8 mouse cellular contexts compared by ENCODE assay signal in the genomic region with DNA sequence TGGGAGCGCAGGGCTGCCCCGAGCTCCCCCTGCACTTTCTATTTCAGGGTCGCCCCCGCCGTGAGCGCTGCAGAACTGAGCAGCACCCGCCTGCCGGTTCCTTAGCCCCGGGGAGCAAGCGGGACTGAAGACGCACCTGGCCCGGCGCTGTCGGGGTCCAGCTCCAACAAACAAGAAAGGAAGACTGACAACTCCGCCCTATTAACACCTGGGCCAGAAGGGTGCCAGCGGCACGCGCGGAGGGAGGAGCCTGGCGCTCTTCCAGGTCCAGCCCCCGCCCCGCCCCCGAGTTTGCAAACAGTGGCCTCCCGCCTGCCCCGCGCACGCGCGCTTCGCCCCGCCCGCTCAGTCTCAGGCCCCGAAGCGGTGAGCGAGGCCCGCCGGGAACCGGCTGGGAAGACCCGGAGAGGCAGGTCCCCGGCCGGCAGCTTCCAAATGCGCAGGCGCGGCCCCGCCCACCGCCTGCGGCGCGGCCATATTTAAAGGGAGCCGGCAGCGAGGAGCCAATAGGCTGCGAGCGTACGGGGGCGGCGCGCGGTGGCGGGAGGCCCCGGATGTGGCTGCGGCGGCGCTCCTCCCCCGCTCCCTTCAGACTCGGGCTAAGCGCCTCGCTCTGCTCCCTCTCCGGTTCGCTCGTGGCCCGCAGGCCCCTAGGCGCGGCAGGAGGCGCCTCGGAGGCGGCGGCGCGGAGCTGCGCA. TPM values are rescaled to one million over a fixed set of nuclear protein-coding genes. Genes with fewer than 3 reads are reported as not detected.
DNase-seq lines count a peak whose midpoint lies in the region; ATAC-seq lines count a peak whose summit lies in the region.

Gene Lsm14b (plus strand): TSS at position 587 of the 698 bp plus-strand sequence.

- intact Hi-C loops in gastrocnemius, postnatal 14 days (cut with DNase I; ENCODE audit: low total_unique reads) = loop anchor here (5.0 kb wide), 1 partner anchor 42 kb away; no protein-coding TSS in a partner anchor
- intact Hi-C loops in left cerebral cortex, postnatal 10 days (cut with DNase I) = loop anchor here (2.0 to 5.0 kb wide), 2 partner anchors 48 to 107 kb away; partner anchors contain the start of gene Taf4

- peak; percentile 97 for DNase-seq in adipocyte (ENCODE audit: low spot score)
- peak; percentile 96 for DNase-seq in embryo, embryonic 10 days (ENCODE audit: low spot score)
- DNase-seq in gastrocnemius, postnatal 14 days = peak; percentile 98
- DNase-seq in left cerebral cortex, postnatal 10 days (ENCODE audit: extremely low spot score in 1 of 2, low spot score in 2 of 2) = peak; percentile 97 to 98
- peak; percentile 99 for DNase-seq in right cerebral cortex, postnatal 25 days
- DNase-seq in urinary bladder, postnatal 4 days (ENCODE audit: low spot score in 2 of 2) = peak; percentile 98 to 99

- ATAC-seq in inflammation-experienced regulatory T-cells, adult 6 months = peak; percentile 91
- ATAC-seq in megakaryocyte-erythroid progenitor cell, adult 5-6 weeks (replicated peaks; ENCODE audit: low FRiP score, low TSS enrichment, poor library complexity, severe bottlenecking) = peak; percentile 75

RNA-seq across cellular contexts. Expression of gene Lsm14b, which starts in this region (rescaled TPM):
- 10 to 100 TPM; 43.7 to 45.0 TPM for total RNA-seq in gastrocnemius, postnatal 14 days (2021)
- polyA plus RNA-seq in inflammation-experienced regulatory T-cells, adult 6 months (2017; shearing (Covaris generic)) = 1 to 10 TPM; 2.4 to 3.9 (median 2.5) TPM
- total RNA-seq in left cerebral cortex, postnatal 10 days (2021) = 100 to 1,000 TPM; 142 to 143 TPM
- 14.9 and 28.0 TPM in 2 replicates for total RNA-seq in megakaryocyte-erythroid progenitor cell, adult 5-6 weeks (2014; fragmentation: Nextera tagmentation)
- 25.1 and 44.2 TPM in 2 replicates for total RNA-seq in megakaryocyte-erythroid progenitor cell, adult 5-6 weeks (2017)

Comparison
In these comparisons a context has a peak if more than half of its experiments do, and no peak if none do; other contexts are left out.
1. Peak in every context shown above with its lines: DNase-seq and ATAC-seq.